Mouse (Mus musculus) kidney, postnatal 36 days (tissue): ENCODE data around the gene Kdf1.
A peak's percentile ranks its signal among the peaks of the same experiment; 100 is the strongest.

Source experiments
- DNase-seq, 2 experiments: peaks; one replicate each; pipeline ENCODE4 v3.0.0; 2021 to 2022; ENCODE audit warnings: mixed read lengths in 2 of 2

Gene Kdf1

GRCm38 (mm10) chr4:133518601-133519368 is at the start of gene Kdf1:
Kdf1 (plus strand) TSS chr4:133518963.
- DNase-seq = peak; percentile 82 to 91

GRCm38 (mm10) chr4:133469122-133469521 is 49.6 kb upstream of the Kdf1 start:
- DNase-seq = peak; percentile 38 to 45

GRCm38 (mm10) chr4:133471135-133471821 is 47.5 kb upstream of the Kdf1 start:
- DNase-seq = no peak

DNA sequence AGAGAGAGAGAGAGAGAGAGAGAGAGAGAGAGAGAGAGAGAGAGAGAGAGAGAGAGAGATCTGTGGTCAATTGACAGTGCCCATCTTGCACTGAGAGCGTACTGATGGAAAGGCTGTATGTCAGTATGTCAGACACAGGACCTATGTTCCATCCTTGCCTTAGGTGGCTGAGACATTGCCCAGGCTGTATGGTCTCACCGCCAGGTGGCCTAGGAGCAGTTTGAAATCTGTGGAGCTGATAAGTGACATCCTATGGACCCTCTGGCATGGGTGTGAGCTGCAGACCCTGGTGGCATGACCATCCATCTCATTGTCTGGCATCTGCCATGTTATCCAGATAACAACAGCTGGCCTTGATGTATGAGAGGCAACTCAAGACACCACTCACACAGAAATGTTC is 44.9 kb upstream of the Kdf1 start:
- no peak for DNase-seq

GRCm38 (mm10) chr4:133479458-133480184 is 39.1 kb upstream of the Kdf1 start, which contains the start of gene Tent5b:
Tent5b (plus strand) TSS chr4:133480132.
- DNase-seq = peak; percentile 100

DNA sequence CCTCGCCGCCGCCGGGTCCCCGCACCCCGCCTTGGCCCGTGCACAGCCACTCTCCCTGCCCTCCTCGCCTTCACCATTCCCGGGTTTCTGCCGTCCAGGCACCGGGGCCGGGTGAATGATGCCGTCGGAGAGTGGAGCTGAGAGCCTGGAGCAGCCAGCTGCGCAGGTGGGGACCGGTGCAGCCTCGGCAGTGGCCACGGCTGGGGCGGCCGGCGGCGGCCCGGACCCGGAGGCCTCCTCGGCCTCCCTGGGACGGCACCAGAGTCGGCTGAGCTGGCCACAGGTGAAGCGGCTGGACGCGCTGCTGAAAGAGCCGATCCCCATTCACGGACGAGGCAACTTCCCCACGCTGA is 38.6 kb upstream of the Kdf1 start:
- DNase-seq = no peak

- DNase-seq = peak in 1 of 2 experiments; percentile 36
These were observed 38.0 kb upstream of the Kdf1 start for GRCm38 (mm10) chr4:133480754-133481153.

- no peak for DNase-seq
These were observed 37.3 kb upstream of the Kdf1 start for GRCm38 (mm10) chr4:133481488-133481887.

DNA sequence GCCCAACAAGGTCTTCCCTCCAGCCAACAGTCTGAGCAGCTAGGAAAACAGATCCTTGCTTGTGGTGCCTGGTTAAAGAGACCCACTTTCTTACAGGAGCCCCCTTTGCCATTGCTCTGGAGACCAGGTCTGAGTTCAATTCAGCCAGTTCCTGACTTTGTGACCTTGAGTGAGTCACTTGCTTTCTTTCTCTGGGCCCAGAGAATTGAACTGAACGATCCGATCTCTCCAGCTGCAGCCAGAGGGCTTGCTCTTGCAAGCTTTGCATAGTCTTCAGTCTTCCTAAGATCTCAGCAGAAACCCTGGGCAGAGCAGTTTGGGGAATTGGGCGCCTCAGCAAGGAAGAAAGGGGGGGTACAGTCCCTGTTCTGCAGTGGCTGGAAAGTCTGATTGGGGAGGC is 36.3 kb upstream of the Kdf1 start:
- no peak for DNase-seq

- DNase-seq = peak; percentile 79 to 85
These were observed 34.3 kb upstream of the Kdf1 start for GRCm38 (mm10) chr4:133484266-133485025.

GRCm38 (mm10) chr4:133485691-133486425 is 32.9 kb upstream of the Kdf1 start:
- DNase-seq = no peak

DNA sequence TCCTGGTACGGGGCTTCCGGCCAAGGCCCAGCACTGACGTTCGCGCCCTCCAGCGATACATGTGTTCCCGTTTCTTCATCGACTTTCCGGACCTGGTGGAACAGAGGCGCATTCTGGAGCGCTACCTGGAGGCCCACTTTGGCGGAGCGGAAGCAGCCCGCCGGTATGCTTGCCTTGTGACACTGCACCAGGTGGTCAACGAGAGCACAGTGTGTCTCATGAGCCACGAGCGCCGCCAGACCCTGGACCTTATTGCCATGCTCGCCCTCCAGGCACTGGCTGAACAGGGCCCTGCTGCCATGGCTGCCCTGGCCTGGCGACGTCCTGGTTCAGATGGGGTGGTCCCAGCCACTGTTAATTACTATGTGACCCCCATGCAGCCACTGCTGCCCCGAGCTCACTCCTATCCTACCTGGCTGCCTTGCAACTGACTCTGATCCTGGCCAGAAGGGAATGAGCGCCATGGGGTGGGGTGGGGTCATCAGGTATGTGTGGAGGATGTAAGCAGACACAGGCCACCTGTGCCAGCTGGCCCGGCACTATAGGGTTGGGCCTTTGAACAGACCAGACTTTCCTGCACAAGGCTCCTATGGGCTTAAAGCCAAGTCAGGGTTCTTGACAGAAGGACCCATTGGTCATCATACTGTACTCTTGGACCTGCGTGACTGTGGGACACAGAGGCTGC is 31.9 kb upstream of the Kdf1 start:
- DNase-seq = no peak

- DNase-seq = peak in 1 of 2 experiments; percentile 24
These were observed 30.0 kb upstream of the Kdf1 start for GRCm38 (mm10) chr4:133488619-133489392.

GRCm38 (mm10) chr4:133489489-133490245 is 29.1 kb upstream of the Kdf1 start:
- no peak for DNase-seq

- peak in 1 of 2 experiments; percentile 8 for DNase-seq
These were observed 27.0 kb upstream of the Kdf1 start for GRCm38 (mm10) chr4:133491800-133492199.

DNA sequence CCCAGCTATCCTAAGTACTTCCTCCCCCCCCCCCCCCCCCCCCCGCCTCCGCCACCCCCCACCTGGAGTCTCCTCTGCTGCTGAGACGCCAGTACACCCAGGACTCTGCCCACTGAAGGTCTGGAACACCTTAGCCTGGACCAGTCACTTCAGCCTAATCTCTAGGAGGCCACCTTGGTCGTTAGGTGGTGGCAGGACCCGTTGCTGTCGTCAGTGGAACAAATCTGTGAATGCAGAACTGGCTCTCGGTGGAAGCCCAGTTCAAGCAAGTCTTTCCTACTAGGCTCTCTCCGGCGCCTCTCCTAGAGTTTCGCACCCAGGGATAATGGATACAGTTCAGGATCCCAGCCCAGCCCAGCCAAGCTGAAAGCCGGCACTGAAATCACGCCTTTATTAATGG is 24.9 kb upstream of the Kdf1 start:
- DNase-seq = peak in 1 of 2 experiments; percentile 46

DNA sequence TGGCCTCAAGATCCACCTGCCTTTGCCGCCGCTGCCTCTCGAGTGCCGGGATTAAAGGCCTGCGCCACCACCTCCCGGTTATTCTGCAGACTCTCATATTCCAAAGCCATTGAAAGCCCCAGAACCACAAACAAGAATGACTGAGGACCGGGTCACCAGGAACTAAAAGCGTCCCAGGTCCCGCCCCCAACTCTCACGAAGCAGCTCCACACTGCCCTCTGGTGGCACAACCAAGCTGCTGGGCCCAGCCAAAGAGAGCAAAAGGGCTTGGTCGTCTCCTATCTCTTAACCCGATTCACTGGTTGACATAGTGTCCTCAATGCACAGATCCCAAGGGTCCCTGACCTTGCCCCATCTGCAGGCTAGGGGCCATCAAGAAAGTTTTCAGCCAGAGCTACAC is 24.3 kb upstream of the Kdf1 start:
- peak; percentile 92 to 97 for DNase-seq

GRCm38 (mm10) chr4:133494867-133495266 is 23.9 kb upstream of the Kdf1 start:
- no peak for DNase-seq

DNA sequence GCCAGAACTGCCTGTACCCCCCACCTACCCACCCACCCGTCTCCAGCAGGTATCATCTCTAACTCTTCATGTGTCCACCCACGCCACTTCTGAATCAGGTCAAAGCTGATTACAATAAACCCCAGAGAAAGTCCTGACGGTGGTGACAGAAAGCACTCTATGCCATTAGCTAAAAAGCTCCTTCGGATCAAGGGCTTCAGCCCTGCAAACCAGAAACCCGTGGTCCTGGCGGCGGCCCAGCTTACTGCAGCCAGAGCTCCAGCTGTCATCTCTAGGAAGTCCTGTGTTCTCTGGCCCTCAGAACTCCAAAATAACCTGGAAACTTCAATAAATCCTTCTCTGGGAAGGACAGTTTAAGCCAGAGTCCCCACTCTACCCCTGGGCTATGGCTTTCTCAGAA is 23.1 kb upstream of the Kdf1 start:
- DNase-seq = peak in 1 of 2 experiments; percentile 73
